Mouse (Mus musculus): ENCODE results near the gene Zbp1. TPM values are rescaled to one million over a fixed set of nuclear protein-coding genes. Genes with fewer than 3 reads are reported as not detected.

Gene Zbp1
- polyA plus RNA-seq, 1 experiment from 2014 or later: not detected

GRCm38 (mm10) chr2:173249965-173250364, 31.2 kb upstream of the Zbp1 start:
- Histone ChIP-seq H3K4me1 (ENCODE audit: control insufficient read depth, insufficient read depth, low read length) (peaks cover 74% of the 10 kb centered on the region), H3K27me3 (ENCODE audit: control insufficient read depth, insufficient read depth, low read length) (no peaks in the 10 kb centered on the region), H3K9ac (ENCODE audit: low read length) (no peak overlapping the region; the same call in 1 of the 2 replicates), H3K27ac (ENCODE audit: low read depth, low read length) (no peak overlapping the region), H3K9me3 (ENCODE audit: control insufficient read depth, low read length) (no peaks in the 10 kb centered on the region), H3K4me2 (ENCODE audit: low read depth) (no peak overlapping the region), H3K36me3 (ENCODE audit: control insufficient read depth, insufficient read depth, low read length) (0 out of 2 replicates have a peak, but pooled peaks cover 2% of the 10 kb centered on the region), H3K4me3 (ENCODE audit: low read depth, low read length) (no peak overlapping the region)
- no peak for ATAC-seq (ENCODE audit: insufficient read depth, low FRiP score, low TSS enrichment)
- DNase-seq (ENCODE audit: low spot score): no peak
- WGBS: 75% methylated on average over 8 of the region's 8 CpGs

- ATAC-seq (ENCODE audit: insufficient read depth, low FRiP score, low TSS enrichment) (no peak), DNase-seq (ENCODE audit: low spot score) (no peak)
- Histone ChIP-seq H3K27ac (ENCODE audit: low read depth, low read length) (no peak overlapping the region), H3K4me3 (ENCODE audit: low read depth, low read length) (no peak overlapping the region), H3K4me2 (ENCODE audit: low read depth) (no peak overlapping the region), H3K9ac (ENCODE audit: low read length) (no peak overlapping the region), H3K9me3 (ENCODE audit: control insufficient read depth, low read length) (no peaks in the 10 kb centered on the region), H3K36me3 (ENCODE audit: control insufficient read depth, insufficient read depth, low read length) (0 out of 2 replicates have a peak, but pooled peaks cover 2% of the 10 kb centered on the region), H3K27me3 (ENCODE audit: control insufficient read depth, insufficient read depth, low read length) (no peaks in the 10 kb centered on the region), H3K4me1 (ENCODE audit: control insufficient read depth, insufficient read depth, low read length) (peaks cover 69% of the 10 kb centered on the region)
- 62% methylated on average over 3 of the region's 3 CpGs for WGBS
Observed at GRCm38 (mm10) chr2:173249386-173249785, 30.7 kb upstream of the Zbp1 start.

GRCm38 (mm10) chr2:173248822-173249221, 30.1 kb upstream of the Zbp1 start:
- H3K4me2 ChIP-seq (ENCODE audit: low read depth): no peak overlapping the region
- no peaks in the 10 kb centered on the region for H3K9me3 ChIP-seq (ENCODE audit: control insufficient read depth, low read length)
- peaks cover 69% of the 10 kb centered on the region for H3K4me1 ChIP-seq (ENCODE audit: control insufficient read depth, insufficient read depth, low read length)
- no peak overlapping the region for H3K27ac ChIP-seq (ENCODE audit: low read depth, low read length)
- DNase-seq (ENCODE audit: low spot score) (no peak), ATAC-seq (ENCODE audit: insufficient read depth, low FRiP score, low TSS enrichment) (no peak)
- H3K4me3 ChIP-seq (ENCODE audit: low read depth, low read length): no peak overlapping the region
- no peaks in the 10 kb centered on the region for H3K27me3 ChIP-seq (ENCODE audit: control insufficient read depth, insufficient read depth, low read length)
- H3K36me3 ChIP-seq (ENCODE audit: control insufficient read depth, insufficient read depth, low read length): 0 out of 2 replicates have a peak, but pooled peaks cover 2% of the 10 kb centered on the region
- H3K9ac ChIP-seq (ENCODE audit: low read length): no peak overlapping the region
- 66% methylated on average over 7 of the region's 7 CpGs for WGBS

GRCm38 (mm10) chr2:173247911-173248310, 29.2 kb upstream of the Zbp1 start:
- 45% methylated on average over 2 of the region's 2 CpGs for WGBS
- Histone ChIP-seq H3K4me2 (ENCODE audit: low read depth) (no peak overlapping the region), H3K9ac (ENCODE audit: low read length) (no peak overlapping the region), H3K4me3 (ENCODE audit: low read depth, low read length) (no peak overlapping the region), H3K4me1 (ENCODE audit: control insufficient read depth, insufficient read depth, low read length) (peaks cover 69% of the 10 kb centered on the region), H3K36me3 (ENCODE audit: control insufficient read depth, insufficient read depth, low read length) (0 out of 2 replicates have a peak, but pooled peaks cover 2% of the 10 kb centered on the region), H3K27me3 (ENCODE audit: control insufficient read depth, insufficient read depth, low read length) (no peaks in the 10 kb centered on the region), H3K9me3 (ENCODE audit: control insufficient read depth, low read length) (no peaks in the 10 kb centered on the region), H3K27ac (ENCODE audit: low read depth, low read length) (0 out of 2 replicates have a peak overlapping the region, but pooled peaks have one; percentile 8)
- no peak for ATAC-seq (ENCODE audit: insufficient read depth, low FRiP score, low TSS enrichment)
- DNase-seq (ENCODE audit: low spot score): no peak

- Histone ChIP-seq H3K4me2 (ENCODE audit: low read depth) (no peak overlapping the region), H3K4me3 (ENCODE audit: low read depth, low read length) (no peak overlapping the region), H3K4me1 (ENCODE audit: control insufficient read depth, insufficient read depth, low read length) (peaks cover 71% of the 10 kb centered on the region), H3K36me3 (ENCODE audit: control insufficient read depth, insufficient read depth, low read length) (0 out of 2 replicates have a peak, but pooled peaks cover 2% of the 10 kb centered on the region), H3K9me3 (ENCODE audit: control insufficient read depth, low read length) (no peaks in the 10 kb centered on the region), H3K27ac (ENCODE audit: low read depth, low read length) (0 out of 2 replicates have a peak overlapping the region, but pooled peaks have one; percentile 8), H3K27me3 (ENCODE audit: control insufficient read depth, insufficient read depth, low read length) (no peaks in the 10 kb centered on the region), H3K9ac (ENCODE audit: low read length) (no peak overlapping the region)
- no peak for ATAC-seq (ENCODE audit: insufficient read depth, low FRiP score, low TSS enrichment)
- WGBS: 24% methylated on average over 2 of the region's 2 CpGs
- no peak for DNase-seq (ENCODE audit: low spot score)
Observed at GRCm38 (mm10) chr2:173247197-173247596, 28.5 kb upstream of the Zbp1 start.

GRCm38 (mm10) chr2:173246688-173247087, 28.0 kb upstream of the Zbp1 start:
- WGBS: 73% methylated on average over 8 of the region's 8 CpGs
- no peak overlapping the region for H3K9ac ChIP-seq (ENCODE audit: low read length)
- H3K9me3 ChIP-seq (ENCODE audit: control insufficient read depth, low read length): no peaks in the 10 kb centered on the region
- no peak overlapping the region for H3K27ac ChIP-seq (ENCODE audit: low read depth, low read length)
- no peak overlapping the region for H3K4me3 ChIP-seq (ENCODE audit: low read depth, low read length)
- no peaks in the 10 kb centered on the region for H3K27me3 ChIP-seq (ENCODE audit: control insufficient read depth, insufficient read depth, low read length)
- no peak overlapping the region for H3K4me2 ChIP-seq (ENCODE audit: low read depth)
- peaks cover 70% of the 10 kb centered on the region for H3K4me1 ChIP-seq (ENCODE audit: control insufficient read depth, insufficient read depth, low read length)
- no peak for DNase-seq (ENCODE audit: low spot score)
- 0 out of 2 replicates have a peak, but pooled peaks cover 2% of the 10 kb centered on the region for H3K36me3 ChIP-seq (ENCODE audit: control insufficient read depth, insufficient read depth, low read length)
- ATAC-seq (ENCODE audit: insufficient read depth, low FRiP score, low TSS enrichment): no peak

- Histone ChIP-seq H3K4me1 (ENCODE audit: control insufficient read depth, insufficient read depth, low read length) (peaks cover 68% of the 10 kb centered on the region), H3K27ac (ENCODE audit: low read depth, low read length) (no peak overlapping the region), H3K4me2 (ENCODE audit: low read depth) (no peak overlapping the region), H3K9ac (ENCODE audit: low read length) (no peak overlapping the region), H3K9me3 (ENCODE audit: control insufficient read depth, low read length) (no peaks in the 10 kb centered on the region), H3K27me3 (ENCODE audit: control insufficient read depth, insufficient read depth, low read length) (no peaks in the 10 kb centered on the region), H3K4me3 (ENCODE audit: low read depth, low read length) (no peak overlapping the region), H3K36me3 (ENCODE audit: control insufficient read depth, insufficient read depth, low read length) (0 out of 2 replicates have a peak, but pooled peaks cover 2% of the 10 kb centered on the region)
- DNase-seq (ENCODE audit: low spot score) (no peak), ATAC-seq (ENCODE audit: insufficient read depth, low FRiP score, low TSS enrichment) (no peak)
- 85% methylated on average over 20 of the region's 20 CpGs for WGBS
Observed at GRCm38 (mm10) chr2:173245258-173245657, 26.5 kb upstream of the Zbp1 start.

GRCm38 (mm10) chr2:173244108-173244507, 25.4 kb upstream of the Zbp1 start:
- no peaks in the 10 kb centered on the region for H3K27me3 ChIP-seq (ENCODE audit: control insufficient read depth, insufficient read depth, low read length)
- DNase-seq (ENCODE audit: low spot score): no peak
- WGBS: 74% methylated on average over 3 of the region's 3 CpGs
- no peaks in the 10 kb centered on the region for H3K36me3 ChIP-seq (ENCODE audit: control insufficient read depth, insufficient read depth, low read length)
- no peak overlapping the region for H3K4me3 ChIP-seq (ENCODE audit: low read depth, low read length)
- no peaks in the 10 kb centered on the region for H3K9me3 ChIP-seq (ENCODE audit: control insufficient read depth, low read length)
- H3K27ac ChIP-seq (ENCODE audit: low read depth, low read length): no peak overlapping the region
- H3K4me1 ChIP-seq (ENCODE audit: control insufficient read depth, insufficient read depth, low read length): peaks cover 63% of the 10 kb centered on the region
- no peak overlapping the region for H3K9ac ChIP-seq (ENCODE audit: low read length)
- H3K4me2 ChIP-seq (ENCODE audit: low read depth): no peak overlapping the region
- ATAC-seq (ENCODE audit: insufficient read depth, low FRiP score, low TSS enrichment): no peak

- WGBS: 75% methylated on average over 9 of the region's 9 CpGs
- Histone ChIP-seq H3K4me1 (ENCODE audit: control insufficient read depth, insufficient read depth, low read length) (peaks cover 66% of the 10 kb centered on the region), H3K36me3 (ENCODE audit: control insufficient read depth, insufficient read depth, low read length) (no peaks in the 10 kb centered on the region), H3K27ac (ENCODE audit: low read depth, low read length) (no peak overlapping the region), H3K4me3 (ENCODE audit: low read depth, low read length) (no peak overlapping the region), H3K9me3 (ENCODE audit: control insufficient read depth, low read length) (no peaks in the 10 kb centered on the region), H3K4me2 (ENCODE audit: low read depth) (no peak overlapping the region), H3K27me3 (ENCODE audit: control insufficient read depth, insufficient read depth, low read length) (no peaks in the 10 kb centered on the region), H3K9ac (ENCODE audit: low read length) (no peak overlapping the region)
- DNase-seq (ENCODE audit: low spot score) (no peak), ATAC-seq (ENCODE audit: insufficient read depth, low FRiP score, low TSS enrichment) (no peak)
Observed at GRCm38 (mm10) chr2:173243616-173244015, 24.9 kb upstream of the Zbp1 start.

Data from neural tube, embryonic 11.5 days (tissue).